Mouse (Mus musculus) heart, embryonic 13.5 days (tissue): ENCODE results near the gene Pknox1. TPM values are rescaled to one million over a fixed set of nuclear protein-coding genes. Genes with fewer than 3 reads are reported as not detected.

ENCODE experiments used
- ATAC-seq: fragments of 200-750 bp; cut with Nextera tagmentation; 2 replicates; pipeline ENCODE4 v1.8.0; 2017; ENCODE audit warnings: moderate TSS enrichment; ENCODE audit not compliant: insufficient number of reproducible peaks, low FRiP score, low TSS enrichment; ENCODE audit errors: extremely low read depth
- H3K27ac ChIP-seq: fragments of 300-500 bp; sonication (generic); replicated peaks from 2 replicates; pipeline ENCODE4 v1.5.1; 2015; ENCODE audit warnings: moderate library complexity, mild to moderate bottlenecking, inconsistent platforms
- H3K27me3 ChIP-seq: fragments of 300-500 bp; sonication (generic); replicated peaks from 2 replicates; pipeline ENCODE4 v1.6.1; 2015; ENCODE audit warnings: mild to moderate bottlenecking, inconsistent platforms
- H3K36me3 ChIP-seq: fragments of 300-500 bp; sonication (generic); 2 replicates; pipeline ENCODE4 v1.6.1; 2015; ENCODE audit warnings: mild to moderate bottlenecking, inconsistent platforms
- H3K4me1 ChIP-seq: fragments of 300-500 bp; sonication (generic); 2 replicates; pipeline ENCODE4 v1.6.1; 2015; ENCODE audit warnings: inconsistent platforms
- H3K4me2 ChIP-seq: fragments of 300-500 bp; sonication (generic); 2 replicates; pipeline ENCODE4 v1.6.1; 2015; ENCODE audit warnings: inconsistent platforms, mild to moderate bottlenecking, moderate library complexity
- H3K4me3 ChIP-seq: fragments of 300-500 bp; sonication (generic); 2 replicates; pipeline ENCODE4 v1.5.1; 2015; ENCODE audit warnings: moderate library complexity, mild to moderate bottlenecking, inconsistent platforms
- H3K9ac ChIP-seq: fragments of 300-500 bp; sonication (generic); 2 replicates; pipeline ENCODE4 v1.6.1; 2015; ENCODE audit warnings: inconsistent platforms, mild to moderate bottlenecking, moderate library complexity
- H3K9me3 ChIP-seq: fragments of 300-500 bp; sonication (generic); 2 replicates; pipeline ENCODE4 v1.6.1; 2016; ENCODE audit warnings: inconsistent platforms
- WGBS: fragments of 180-500 bp; shearing (Covaris S2); methylation state at CpG from one replicate; pipeline ENCODE4 v1.1.7; 2015; ENCODE audit warnings: mixed read lengths; 5-methylcytosine and 5-hydroxymethylcytosine counted together
- polyA plus RNA-seq: library from polyadenylated mRNA; unstranded; fragments of >200 nt; fragmentation: Nextera tagmentation; extraction: Ambion mirVana; gene quantifications from 2 replicates; pipeline ENCODE4 v1.2.1, GENCODE M21; 2015

Gene Pknox1
- polyA plus RNA-seq, 1 experiment from 2014 or later: 14.7 TPM

DNA sequence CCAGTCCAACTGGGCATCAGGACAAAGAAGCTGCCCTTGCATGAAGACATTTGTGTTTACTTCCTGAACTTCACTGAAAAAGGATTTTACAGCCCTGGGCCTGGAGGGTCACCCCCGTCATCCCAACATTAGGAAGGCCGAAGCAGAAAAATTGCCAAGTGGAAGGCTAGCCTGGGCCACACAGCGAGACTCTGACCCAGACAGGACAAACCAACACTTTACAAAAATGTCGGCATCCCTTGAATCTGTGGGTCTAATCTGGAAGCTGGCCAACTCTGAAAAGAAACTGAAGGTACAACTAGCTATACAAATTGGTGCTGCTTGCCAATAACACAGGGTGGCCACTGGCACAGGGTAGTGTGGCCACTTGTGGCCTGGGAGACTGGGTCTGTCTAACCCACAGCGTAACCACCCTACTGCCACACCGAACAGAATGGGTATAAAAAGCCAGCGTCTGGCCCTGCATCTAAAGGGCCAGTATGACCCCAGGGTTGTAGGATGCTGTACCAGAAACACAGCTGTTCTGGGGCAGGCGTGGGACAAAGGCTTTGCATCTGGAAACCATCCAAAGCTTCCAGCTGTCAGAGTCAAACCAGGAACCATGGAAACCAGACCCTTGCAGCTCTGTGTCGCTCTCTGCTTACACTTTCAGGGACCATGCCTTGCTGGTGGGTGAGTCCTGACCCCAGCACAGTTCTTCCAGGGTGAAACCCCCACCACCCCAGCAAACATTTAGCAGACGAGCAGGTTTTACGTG is 7.2 kb upstream of the Pknox1 start:
- WGBS: 53% methylated on average over 11 of the region's 11 CpGs
- no peak; the same call in 1 of the 2 replicates for ATAC-seq
- Histone ChIP-seq H3K4me1 (peaks cover 12% of the 10 kb centered on the region), H3K27ac (0 out of 2 replicates have a peak overlapping the region, but pooled peaks have one; percentile 36), H3K4me3 (no peak overlapping the region), H3K27me3 (no peaks in the 10 kb centered on the region), H3K36me3 (no peaks in the 10 kb centered on the region), H3K4me2 (0 out of 2 replicates have a peak overlapping the region, but pooled peaks have one; percentile 8), H3K9ac (peak overlapping the region; percentile 25), H3K9me3 (no peaks in the 10 kb centered on the region)

DNA sequence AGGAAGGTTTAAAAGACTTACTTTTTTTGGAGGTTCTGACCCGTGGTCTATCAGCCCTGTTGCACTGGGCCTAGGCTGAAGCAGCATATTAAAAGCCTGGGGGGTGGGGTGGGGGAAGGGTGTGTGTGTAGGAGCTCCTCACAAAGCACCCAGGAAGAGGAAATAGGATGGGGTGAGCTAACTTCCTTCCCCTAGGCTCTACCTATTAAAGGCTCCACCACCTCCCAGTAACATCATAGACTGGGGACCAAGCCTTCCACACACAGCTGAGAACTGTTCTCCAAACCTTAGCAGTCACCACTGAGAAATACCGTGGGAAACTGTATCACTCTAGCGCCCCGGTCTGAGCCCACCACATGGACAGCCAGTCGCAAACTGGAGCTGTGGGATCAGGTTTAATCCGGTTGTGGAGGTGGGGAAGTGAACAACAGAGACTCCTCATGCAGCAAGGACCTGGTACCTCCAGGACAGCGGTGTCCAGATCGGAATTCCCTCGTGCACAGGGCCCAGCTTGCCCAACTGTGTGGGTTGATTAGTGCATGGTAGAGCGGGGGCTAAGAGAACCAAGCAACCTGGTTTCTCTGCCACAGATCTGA is 6.5 kb upstream of the Pknox1 start:
- H3K36me3 ChIP-seq: no peaks in the 10 kb centered on the region
- peaks cover 12% of the 10 kb centered on the region for H3K4me1 ChIP-seq
- no peaks in the 10 kb centered on the region for H3K9me3 ChIP-seq
- peak overlapping the region; percentile 36 for H3K27ac ChIP-seq
- no peak overlapping the region; the same call in 1 of the 2 replicates for H3K9ac ChIP-seq
- no peak overlapping the region for H3K4me3 ChIP-seq
- no peak for ATAC-seq
- H3K27me3 ChIP-seq: no peaks in the 10 kb centered on the region
- 72% methylated on average over 10 of the region's 10 CpGs for WGBS
- H3K4me2 ChIP-seq: no peak overlapping the region

DNA sequence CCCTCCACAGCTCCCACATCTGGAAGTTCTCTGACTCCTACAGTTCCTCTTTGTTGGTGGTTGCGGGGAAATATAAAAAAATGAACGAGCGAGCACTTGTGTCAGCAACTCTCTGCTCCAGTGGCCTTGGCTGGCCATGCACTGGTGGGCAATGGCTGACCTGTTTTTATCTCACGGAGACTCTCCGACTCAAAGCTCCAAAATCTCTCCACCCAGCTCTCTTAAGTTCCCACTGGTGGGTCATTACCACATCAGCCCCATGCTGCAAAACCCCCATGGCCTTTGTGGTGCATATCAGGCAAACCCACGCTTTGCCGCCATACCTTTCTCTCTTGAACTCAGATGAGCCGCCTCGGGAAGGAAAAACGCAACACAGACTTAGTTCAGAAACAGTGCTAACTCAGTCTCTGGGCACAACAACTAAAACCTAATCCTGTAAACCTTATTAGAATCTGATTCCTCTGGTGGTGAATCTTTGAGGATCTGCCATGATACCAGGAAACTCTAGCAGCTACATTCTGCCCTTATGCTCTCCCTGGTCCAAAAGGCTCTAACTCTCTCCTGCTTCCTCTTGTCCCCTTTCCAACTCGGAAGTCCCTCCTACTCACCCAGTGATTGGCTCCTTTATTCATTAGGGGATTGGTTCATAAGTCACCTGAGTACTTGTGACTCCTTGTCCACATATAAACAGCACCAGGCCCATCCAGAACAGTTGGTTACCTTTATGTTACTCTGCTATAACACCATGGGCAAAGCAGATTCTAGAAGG is 5.3 kb upstream of the Pknox1 start:
- H3K9ac ChIP-seq: no peak overlapping the region
- H3K4me1 ChIP-seq: peaks cover 18% of the 10 kb centered on the region
- no peaks in the 10 kb centered on the region for H3K9me3 ChIP-seq
- H3K4me3 ChIP-seq: no peak overlapping the region
- no peaks in the 10 kb centered on the region for H3K27me3 ChIP-seq
- H3K36me3 ChIP-seq: no peaks in the 10 kb centered on the region
- WGBS: 84% methylated on average over 11 of the region's 11 CpGs
- no peak overlapping the region for H3K27ac ChIP-seq
- no peak overlapping the region for H3K4me2 ChIP-seq
- no peak for ATAC-seq

DNA sequence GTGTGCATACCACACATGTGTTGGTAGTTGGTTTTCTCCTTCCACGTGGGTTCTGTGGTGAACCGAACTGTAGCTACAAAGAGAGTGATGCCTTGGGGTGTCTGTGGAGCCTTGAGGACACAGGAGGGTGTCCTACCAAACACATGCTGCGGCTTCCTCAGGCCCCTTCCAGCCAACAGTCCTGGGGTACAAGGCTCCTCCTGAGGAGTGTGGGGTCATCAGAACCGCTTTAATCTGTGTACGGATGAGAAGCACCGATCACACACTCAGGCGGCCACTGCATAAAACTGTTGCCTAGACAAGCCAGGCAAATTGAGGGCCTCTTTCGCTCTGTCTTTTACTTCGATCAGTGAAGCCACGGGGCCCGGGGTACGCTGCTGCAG is 911 bp upstream of the Pknox1 start:
- Histone ChIP-seq H3K4me2 (peak overlapping the region; percentile 68), H3K27me3 (no peaks in the 10 kb centered on the region), H3K4me1 (peaks cover 34% of the 10 kb centered on the region), H3K4me3 (peak overlapping the region; percentile 58), H3K36me3 (peaks cover 5% of the 10 kb centered on the region), H3K9ac (peak overlapping the region; percentile 82), H3K9me3 (no peaks in the 10 kb centered on the region), H3K27ac (peak overlapping the region; percentile 81)
- ATAC-seq: no peak
- 24% methylated on average over 12 of the region's 12 CpGs for WGBS

GRCm38 (mm10) chr17:31564858-31565140 is 265 bp downstream of the Pknox1 start:
- Histone ChIP-seq H3K27me3 (no peaks in the 10 kb centered on the region), H3K4me1 (peaks cover 45% of the 10 kb centered on the region), H3K4me3 (peak overlapping the region; percentile 95), H3K36me3 (peaks cover 5% of the 10 kb centered on the region), H3K27ac (peak overlapping the region; percentile 97), H3K4me2 (peak overlapping the region; percentile 93), H3K9ac (peak overlapping the region; percentile 96), H3K9me3 (no peaks in the 10 kb centered on the region)
- 1% methylated on average over 31 of the region's 44 CpGs for WGBS
- no peak for ATAC-seq

- H3K9ac ChIP-seq: peak overlapping the region; percentile 96
- H3K27ac ChIP-seq: peak overlapping the region; percentile 97
- peaks cover 51% of the 10 kb centered on the region for H3K4me1 ChIP-seq
- peak overlapping the region; percentile 95 for H3K4me3 ChIP-seq
- no peaks in the 10 kb centered on the region for H3K27me3 ChIP-seq
- no peaks in the 10 kb centered on the region for H3K9me3 ChIP-seq
- peak; percentile 28 for ATAC-seq
- WGBS: under 1% methylated on average over 85 of the region's 88 CpGs
- H3K4me2 ChIP-seq: peak overlapping the region; percentile 93
- H3K36me3 ChIP-seq: peaks cover 5% of the 10 kb centered on the region
These were observed 865 bp downstream of the Pknox1 start for GRCm38 (mm10) chr17:31565141-31566056.

DNA sequence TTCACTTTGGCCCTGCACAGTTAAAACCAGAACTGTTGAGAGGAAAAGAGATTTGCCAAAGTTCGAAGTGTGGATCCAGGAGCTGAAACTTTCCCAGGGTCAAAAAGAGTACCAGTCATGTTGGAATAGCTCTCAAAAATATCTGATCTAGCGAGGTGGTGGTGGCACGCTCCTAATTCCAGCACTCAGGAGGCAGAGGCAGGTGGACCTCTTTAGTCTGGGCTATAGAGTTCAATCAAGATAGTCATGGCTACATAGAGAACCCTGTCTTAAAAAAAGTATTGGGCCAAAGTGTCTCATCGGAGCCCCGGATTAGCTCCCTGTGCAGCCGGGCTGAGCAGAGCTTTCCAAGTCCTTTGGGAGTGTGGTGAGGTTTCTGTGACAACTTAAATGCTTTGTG is 1.7 kb downstream of the Pknox1 start:
- ATAC-seq: no peak
- Histone ChIP-seq H3K4me2 (peak overlapping the region; percentile 93), H3K9ac (peak overlapping the region; percentile 96), H3K9me3 (no peaks in the 10 kb centered on the region), H3K36me3 (peaks cover 5% of the 10 kb centered on the region), H3K27ac (peak overlapping the region; percentile 97; the same call in 1 of the 2 replicates), H3K4me1 (peaks cover 60% of the 10 kb centered on the region), H3K27me3 (no peaks in the 10 kb centered on the region), H3K4me3 (peak overlapping the region; percentile 95)
- 62% methylated on average over 6 of the region's 6 CpGs for WGBS

DNA sequence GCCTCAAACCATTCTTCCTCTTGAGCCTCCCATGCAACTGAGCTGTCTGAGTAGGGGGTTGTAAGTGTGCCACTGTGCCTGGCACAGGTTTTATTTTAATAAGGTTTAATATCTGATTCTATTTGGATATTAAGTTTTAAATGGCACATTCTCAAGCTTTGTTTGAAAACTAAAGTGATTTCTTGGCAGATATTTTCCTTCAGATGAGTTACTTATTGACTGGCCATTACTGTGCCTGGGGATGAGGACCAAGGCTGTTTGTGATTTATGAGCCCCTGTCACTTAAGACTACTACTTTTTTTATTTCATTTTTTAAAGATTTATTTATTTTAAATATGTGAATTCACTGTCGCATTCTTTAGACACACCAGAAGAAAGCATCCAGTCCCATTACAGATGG is 5.2 kb downstream of the Pknox1 start:
- Histone ChIP-seq H3K4me3 (no peak overlapping the region), H3K9me3 (no peaks in the 10 kb centered on the region), H3K9ac (no peak overlapping the region), H3K27me3 (no peaks in the 10 kb centered on the region), H3K27ac (peak overlapping the region; percentile 65), H3K36me3 (peaks cover 5% of the 10 kb centered on the region), H3K4me2 (no peak overlapping the region), H3K4me1 (peaks cover 68% of the 10 kb centered on the region)
- ATAC-seq: no peak
- 84% methylated on average over 1 of the region's 1 CpGs for WGBS

- Histone ChIP-seq H3K27me3 (no peaks in the 10 kb centered on the region), H3K9me3 (no peaks in the 10 kb centered on the region), H3K36me3 (peaks cover 5% of the 10 kb centered on the region), H3K27ac (peak overlapping the region; percentile 65), H3K9ac (no peak overlapping the region), H3K4me2 (no peak overlapping the region), H3K4me1 (peaks cover 74% of the 10 kb centered on the region), H3K4me3 (no peak overlapping the region)
- ATAC-seq: peak; percentile 74; the same call in 1 of the 2 replicates
- 61% methylated on average over 9 of the region's 9 CpGs for WGBS
These were observed 5.9 kb downstream of the Pknox1 start for GRCm38 (mm10) chr17:31570321-31570925.

DNA sequence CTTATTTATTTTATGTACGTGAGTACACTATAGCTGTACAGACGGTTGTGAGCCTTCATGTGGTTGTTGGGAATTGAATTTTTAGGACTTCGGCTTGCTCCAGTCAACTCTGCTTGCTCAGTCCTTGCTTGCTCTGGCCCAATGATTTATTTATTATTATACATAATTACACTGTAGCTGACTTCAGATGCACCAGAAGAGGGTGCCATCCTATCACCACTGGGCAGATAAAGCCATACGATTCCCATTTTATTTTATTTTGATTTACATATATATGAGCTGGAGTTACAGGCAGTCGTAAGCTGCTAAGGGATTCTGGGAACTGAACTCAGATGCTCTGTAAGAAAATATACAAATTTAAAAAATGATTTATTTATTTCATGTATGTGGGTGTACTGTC is 7.2 kb downstream of the Pknox1 start:
- Histone ChIP-seq H3K36me3 (peaks cover 5% of the 10 kb centered on the region), H3K27me3 (no peaks in the 10 kb centered on the region), H3K4me3 (no peak overlapping the region), H3K4me2 (no peak overlapping the region), H3K4me1 (peaks cover 66% of the 10 kb centered on the region), H3K9me3 (no peaks in the 10 kb centered on the region), H3K27ac (no peak overlapping the region), H3K9ac (no peak overlapping the region)
- 87% methylated on average over 5 of the region's 5 CpGs for WGBS
- no peak for ATAC-seq
